Mouse (Mus musculus): ENCODE results near the gene Rnf207. TPM values are rescaled to one million over a fixed set of nuclear protein-coding genes. Genes with fewer than 3 reads are reported as not detected.

Rnf207 gene
- polyA plus RNA-seq, 1 experiment from 2014 or later = 1.1 TPM

- no peak overlapping the region for H3K9ac ChIP-seq (ENCODE audit: low read length)
- H3K36me3 ChIP-seq (ENCODE audit: control insufficient read depth, insufficient read depth, low read length) = peaks cover 5% of the 10 kb centered on the region; the same call in 1 of the 2 replicates
- no peak overlapping the region for H3K4me2 ChIP-seq
- peaks cover 9% of the 10 kb centered on the region for H3K4me1 ChIP-seq (ENCODE audit: control insufficient read depth, insufficient read depth, low read length)
- ATAC-seq (ENCODE audit: low FRiP score) (no peak), DNase-seq (ENCODE audit: low spot score, missing footprints) (no peak)
- H3K4me3 ChIP-seq (ENCODE audit: low read depth, low read length) = no peak overlapping the region
- no peaks in the 10 kb centered on the region for H3K9me3 ChIP-seq (ENCODE audit: control insufficient read depth, low read length)
- H3K27me3 ChIP-seq (ENCODE audit: control insufficient read depth, insufficient read depth, low read length) = no peaks in the 10 kb centered on the region
- H3K27ac ChIP-seq (ENCODE audit: low read depth, low read length) = no peak overlapping the region
- WGBS = 64% methylated on average over 11 of the region's 11 CpGs
Measured at GRCm38 (mm10) chr4:152302012-152302411, 16.8 kb downstream of the Rnf207 start.

- Histone ChIP-seq H3K36me3 (ENCODE audit: control insufficient read depth, insufficient read depth, low read length) (peaks cover 5% of the 10 kb centered on the region; the same call in 1 of the 2 replicates), H3K4me1 (ENCODE audit: control insufficient read depth, insufficient read depth, low read length) (peaks cover 12% of the 10 kb centered on the region), H3K4me2 (no peak overlapping the region), H3K4me3 (ENCODE audit: low read depth, low read length) (no peak overlapping the region), H3K27me3 (ENCODE audit: control insufficient read depth, insufficient read depth, low read length) (peaks cover 3% of the 10 kb centered on the region), H3K9me3 (ENCODE audit: control insufficient read depth, low read length) (no peaks in the 10 kb centered on the region), H3K9ac (ENCODE audit: low read length) (no peak overlapping the region), H3K27ac (ENCODE audit: low read depth, low read length) (no peak overlapping the region)
- no peak for ATAC-seq (ENCODE audit: low FRiP score)
- DNase-seq (ENCODE audit: low spot score, missing footprints) = no peak
- 92% methylated on average over 8 of the region's 8 CpGs for WGBS
Measured at GRCm38 (mm10) chr4:152300375-152300774, 18.4 kb downstream of the Rnf207 start.

- DNase-seq (ENCODE audit: low spot score, missing footprints) (no peak), ATAC-seq (ENCODE audit: low FRiP score) (no peak)
- 82% methylated on average over 14 of the region's 14 CpGs for WGBS
- Histone ChIP-seq H3K4me2 (no peak overlapping the region), H3K36me3 (ENCODE audit: control insufficient read depth, insufficient read depth, low read length) (no peaks in the 10 kb centered on the region), H3K9me3 (ENCODE audit: control insufficient read depth, low read length) (no peaks in the 10 kb centered on the region), H3K27ac (ENCODE audit: low read depth, low read length) (no peak overlapping the region), H3K27me3 (ENCODE audit: control insufficient read depth, insufficient read depth, low read length) (peaks cover 12% of the 10 kb centered on the region), H3K4me3 (ENCODE audit: low read depth, low read length) (no peak overlapping the region), H3K9ac (ENCODE audit: low read length) (no peak overlapping the region), H3K4me1 (ENCODE audit: control insufficient read depth, insufficient read depth, low read length) (peaks cover 19% of the 10 kb centered on the region)
Measured at GRCm38 (mm10) chr4:152298836-152299235, 20.0 kb downstream of the Rnf207 start.

GRCm38 (mm10) chr4:152296874-152297861, 21.6 kb downstream of the Rnf207 start, which contains the start of gene Icmt:
Gene Icmt, plus strand, starts transcription at chr4:152297227.
- Histone ChIP-seq H3K9me3 (ENCODE audit: control insufficient read depth, low read length) (no peaks in the 10 kb centered on the region), H3K4me3 (ENCODE audit: low read depth, low read length) (peak within 1 kb of the TSS; percentile 94), H3K36me3 (ENCODE audit: control insufficient read depth, insufficient read depth, low read length) (no peaks in the 10 kb centered on the region), H3K9ac (ENCODE audit: low read length) (peak within 1 kb of the TSS; percentile 96), H3K4me2 (peak within 1 kb of the TSS; percentile 99), H3K27me3 (ENCODE audit: control insufficient read depth, insufficient read depth, low read length) (peaks cover 24% of the 10 kb centered on the region), H3K27ac (ENCODE audit: low read depth, low read length) (no peak within 1 kb of the TSS), H3K4me1 (ENCODE audit: control insufficient read depth, insufficient read depth, low read length) (peaks cover 36% of the 10 kb centered on the region)
- ATAC-seq (ENCODE audit: low FRiP score) (peak; percentile 95), DNase-seq (ENCODE audit: low spot score, missing footprints) (peak; percentile 100)
- under 1% methylated on average over 117 of the region's 119 CpGs for WGBS

- DNase-seq (ENCODE audit: low spot score, missing footprints) = no peak
- WGBS = 18% methylated on average over 8 of the region's 8 CpGs
- Histone ChIP-seq H3K27ac (ENCODE audit: low read depth, low read length) (no peak overlapping the region), H3K4me2 (peak overlapping the region; percentile 68), H3K36me3 (ENCODE audit: control insufficient read depth, insufficient read depth, low read length) (no peaks in the 10 kb centered on the region), H3K27me3 (ENCODE audit: control insufficient read depth, insufficient read depth, low read length) (peaks cover 31% of the 10 kb centered on the region), H3K9me3 (ENCODE audit: control insufficient read depth, low read length) (no peaks in the 10 kb centered on the region), H3K4me1 (ENCODE audit: control insufficient read depth, insufficient read depth, low read length) (peaks cover 44% of the 10 kb centered on the region), H3K4me3 (ENCODE audit: low read depth, low read length) (peak overlapping the region; percentile 94), H3K9ac (ENCODE audit: low read length) (peak overlapping the region; percentile 44)
- no peak for ATAC-seq (ENCODE audit: low FRiP score)
Measured at GRCm38 (mm10) chr4:152296371-152296770, 22.4 kb downstream of the Rnf207 start.

DNA sequence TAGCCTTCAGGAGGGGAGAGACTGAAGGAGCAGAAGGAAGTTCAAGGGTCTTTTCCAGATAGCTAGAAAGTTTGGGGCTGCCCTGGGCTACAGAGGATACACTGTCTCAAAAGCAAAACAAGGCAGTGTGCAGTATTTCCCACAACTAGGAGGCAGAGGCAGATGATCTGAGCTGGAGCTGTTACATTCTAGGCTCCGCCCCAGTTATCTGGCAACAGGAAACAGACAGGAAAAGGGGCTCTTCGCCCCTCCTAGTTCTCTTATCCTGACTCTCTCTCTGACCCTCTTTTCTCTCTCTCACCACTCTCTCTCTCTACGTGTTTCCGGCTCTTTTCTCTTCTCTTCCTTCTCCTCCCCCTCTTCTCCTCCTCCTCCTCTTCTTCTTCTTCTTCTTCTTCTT, 22.9 kb downstream of the Rnf207 start:
- no peak overlapping the region for H3K27ac ChIP-seq (ENCODE audit: low read depth, low read length)
- no peaks in the 10 kb centered on the region for H3K36me3 ChIP-seq (ENCODE audit: control insufficient read depth, insufficient read depth, low read length)
- H3K4me3 ChIP-seq (ENCODE audit: low read depth, low read length) = no peak overlapping the region
- ATAC-seq (ENCODE audit: low FRiP score) (no peak), DNase-seq (ENCODE audit: low spot score, missing footprints) (no peak)
- H3K9ac ChIP-seq (ENCODE audit: low read length) = no peak overlapping the region
- H3K9me3 ChIP-seq (ENCODE audit: control insufficient read depth, low read length) = no peaks in the 10 kb centered on the region
- WGBS = 47% methylated on average over 4 of the region's 4 CpGs
- peaks cover 48% of the 10 kb centered on the region for H3K4me1 ChIP-seq (ENCODE audit: control insufficient read depth, insufficient read depth, low read length)
- H3K4me2 ChIP-seq = no peak overlapping the region
- peaks cover 35% of the 10 kb centered on the region for H3K27me3 ChIP-seq (ENCODE audit: control insufficient read depth, insufficient read depth, low read length)

DNA sequence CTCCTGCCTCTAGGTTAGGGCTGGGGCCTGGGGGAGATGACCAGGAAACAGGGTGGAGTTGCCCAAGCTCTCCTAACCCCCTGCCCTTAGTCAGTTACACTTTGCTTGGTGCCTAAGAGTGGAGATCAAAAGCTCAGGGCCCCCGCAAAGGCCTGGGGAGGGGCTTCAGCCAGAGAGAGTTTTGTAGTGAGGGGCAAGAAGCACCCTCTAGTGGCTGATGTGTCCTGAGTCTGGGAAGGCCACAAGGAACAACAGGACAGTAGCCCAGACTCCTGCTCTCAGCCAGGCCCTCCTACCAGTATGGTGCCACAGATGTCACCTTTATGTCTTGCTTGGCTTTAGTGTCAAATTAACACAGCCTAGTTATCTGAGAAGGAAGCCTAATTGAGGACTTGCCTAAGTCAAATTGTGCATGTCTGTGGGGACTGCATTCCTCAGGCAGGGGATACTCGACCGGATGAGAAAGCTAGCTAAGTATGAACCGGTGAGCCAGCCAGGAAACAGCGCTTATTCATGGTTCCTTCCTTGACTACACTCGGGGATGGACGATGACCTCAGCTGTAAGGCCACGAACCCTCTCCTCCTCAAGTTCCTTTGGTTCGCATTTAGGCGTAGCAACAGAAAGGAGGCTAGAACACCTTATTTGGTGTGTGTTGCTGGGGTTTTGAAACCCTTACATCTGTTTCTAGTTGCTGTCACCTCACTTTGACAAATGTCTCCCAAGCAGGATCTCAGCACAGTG, 24.4 kb downstream of the Rnf207 start:
- Histone ChIP-seq H3K27me3 (ENCODE audit: control insufficient read depth, insufficient read depth, low read length) (peaks cover 49% of the 10 kb centered on the region), H3K9ac (ENCODE audit: low read length) (peak overlapping the region; percentile 10; the same call in 1 of the 2 replicates), H3K27ac (ENCODE audit: low read depth, low read length) (peak overlapping the region; percentile 35; the same call in 1 of the 2 replicates), H3K4me3 (ENCODE audit: low read depth, low read length) (no peak overlapping the region), H3K4me1 (ENCODE audit: control insufficient read depth, insufficient read depth, low read length) (peaks cover 62% of the 10 kb centered on the region), H3K36me3 (ENCODE audit: control insufficient read depth, insufficient read depth, low read length) (no peaks in the 10 kb centered on the region), H3K4me2 (no peak overlapping the region), H3K9me3 (ENCODE audit: control insufficient read depth, low read length) (no peaks in the 10 kb centered on the region)
- DNase-seq (ENCODE audit: low spot score, missing footprints) (peak; percentile 90), ATAC-seq (ENCODE audit: low FRiP score) (no peak)
- WGBS = 57% methylated on average over 10 of the region's 10 CpGs

GRCm38 (mm10) chr4:152292102-152292765, 26.6 kb downstream of the Rnf207 start:
- no peaks in the 10 kb centered on the region for H3K9me3 ChIP-seq (ENCODE audit: control insufficient read depth, low read length)
- peaks cover 66% of the 10 kb centered on the region for H3K4me1 ChIP-seq (ENCODE audit: control insufficient read depth, insufficient read depth, low read length)
- peak overlapping the region; percentile 40 for H3K27ac ChIP-seq (ENCODE audit: low read depth, low read length)
- no peaks in the 10 kb centered on the region for H3K36me3 ChIP-seq (ENCODE audit: control insufficient read depth, insufficient read depth, low read length)
- no peak overlapping the region; the same call in 1 of the 2 replicates for H3K4me3 ChIP-seq (ENCODE audit: low read depth, low read length)
- peak overlapping the region; percentile 29 for H3K4me2 ChIP-seq
- peak; percentile 94 for DNase-seq (ENCODE audit: low spot score, missing footprints)
- peaks cover 65% of the 10 kb centered on the region for H3K27me3 ChIP-seq (ENCODE audit: control insufficient read depth, insufficient read depth, low read length)
- 7% methylated on average over 12 of the region's 12 CpGs for WGBS
- H3K9ac ChIP-seq (ENCODE audit: low read length) = peak overlapping the region; percentile 40
- ATAC-seq (ENCODE audit: low FRiP score) = no peak

All from midbrain, embryonic 11.5 days (tissue).